Mouse (Mus musculus): ENCODE measurements around the gene 4430402I18Rik.

DNA sequence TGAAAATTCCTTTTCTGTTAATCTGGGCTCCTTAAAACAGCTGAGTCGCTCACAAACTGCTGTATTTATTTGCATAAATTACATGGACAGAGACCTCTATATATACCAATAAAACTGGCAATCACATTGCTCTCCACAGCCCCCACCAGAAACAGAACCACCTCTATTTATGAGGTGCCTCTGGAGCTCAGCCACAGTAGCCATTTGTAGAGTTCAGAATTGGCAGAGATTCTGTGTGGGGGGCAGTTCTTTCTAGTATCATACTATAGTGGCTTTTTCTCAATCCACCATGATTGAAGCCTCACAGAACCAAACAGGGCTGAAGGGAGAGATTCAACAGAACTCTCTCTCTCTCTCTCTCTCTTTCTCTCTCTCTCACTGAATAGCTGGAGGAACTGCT lies 71.0 kb downstream of the 4430402I18Rik start:
- TF ChIP-seq CTCF (IDR thresholded peaks at IDR 0.05) (no peak), EP300 (IDR thresholded peaks at IDR 0.05) (no peak)
